Comparison of ENCODE assay signal across 8 mouse cellular contexts in genomic region chr9:102719936-102720566, GRCm38 (mm10). TPM values are rescaled to one million over a fixed set of nuclear protein-coding genes. Genes with fewer than 3 reads are reported as not detected.
DNase-seq lines count a peak whose midpoint lies in the region; ATAC-seq and TF ChIP-seq lines count a peak whose summit lies in the region.

No protein-coding gene starts in this region.

- H3K9me3 ChIP-seq in E14TG2a.4 (ENCODE audit: low read length): no peaks in the 10 kb centered on the region
- H3K9me3 ChIP-seq in hindbrain, embryonic 11.5 days (ENCODE audit: control insufficient read depth, low read length): no peaks in the 10 kb centered on the region
- no peaks in the 10 kb centered on the region for H3K9me3 ChIP-seq in liver, embryonic 13.5 days (replicated peaks)

- H3K36me3 ChIP-seq in E14TG2a.4 (ENCODE audit: insufficient read depth, low read length): peaks cover 52% of the 10 kb centered on the region
- H3K36me3 ChIP-seq in hindbrain, embryonic 11.5 days (ENCODE audit: control insufficient read depth, insufficient read depth, low read length): peaks cover 16% of the 10 kb centered on the region
- peaks cover 32% of the 10 kb centered on the region for H3K36me3 ChIP-seq in liver, embryonic 13.5 days

- DNase-seq in NIH3T3 (ENCODE audit: low read depth): peak; percentile 43
- DNase-seq in hindbrain, embryonic 11.5 days (ENCODE audit: low spot score): peak; percentile 21
- no peak for DNase-seq in liver, embryonic 13.5 days
- DNase-seq in embryo, embryonic 10.5 days (ENCODE audit: low spot score): no peak
- DNase-seq in T-cell, adult 2 months (ENCODE audit: low spot score): no peak
- DNase-seq in gastrocnemius, postnatal 36 days: no peak
- no peak for DNase-seq in frontal cortex, postnatal 10 days (ENCODE audit: low spot score in 2 of 2)

- H3K4me3 ChIP-seq in E14TG2a.4 (replicated peaks; ENCODE audit: low read length): peak overlapping the region; percentile 97
- peak overlapping the region; percentile 90 for H3K4me3 ChIP-seq in hindbrain, embryonic 11.5 days (ENCODE audit: low read depth, low read length)
- H3K4me3 ChIP-seq in liver, embryonic 13.5 days (replicated peaks): peak overlapping the region; percentile 63

- WGBS in hindbrain, embryonic 11.5 days: 67% methylated on average over 17 of the region's 17 CpGs
- 64% methylated on average over 17 of the region's 17 CpGs for WGBS in liver, embryonic 13.5 days (ENCODE audit: insufficient replicate concordance)

- intact Hi-C loops in gastrocnemius, postnatal 36 days (cut with DNase I): no loop called here

- H3K4me2 ChIP-seq in hindbrain, embryonic 11.5 days (replicated peaks; ENCODE audit: low read depth, low read length): peak overlapping the region; percentile 84
- H3K4me2 ChIP-seq in liver, embryonic 13.5 days: peak overlapping the region; percentile 67

- no peaks in the 10 kb centered on the region for H3K27me3 ChIP-seq in E14TG2a.4 (ENCODE audit: insufficient read depth, low read length)
- no peaks in the 10 kb centered on the region for H3K27me3 ChIP-seq in hindbrain, embryonic 11.5 days (ENCODE audit: control insufficient read depth, insufficient read depth, low read length)
- H3K27me3 ChIP-seq in liver, embryonic 13.5 days: peaks cover 59% of the 10 kb centered on the region

- ATAC-seq in hindbrain, embryonic 11.5 days (ENCODE audit: low FRiP score): no peak
- no peak for ATAC-seq in liver, embryonic 13.5 days (ENCODE audit: low read depth)

- H3K27ac ChIP-seq in hindbrain, embryonic 11.5 days (ENCODE audit: low read depth, low read length): peak overlapping the region; percentile 24; the same call in 1 of the 2 replicates
- peak overlapping the region; percentile 20; the same call in 1 of the 2 replicates for H3K27ac ChIP-seq in liver, embryonic 13.5 days

- H3K9ac ChIP-seq in hindbrain, embryonic 11.5 days (ENCODE audit: low read depth, low read length): peak overlapping the region; percentile 98
- peak overlapping the region; percentile 39; the same call in 1 of the 2 replicates for H3K9ac ChIP-seq in liver, embryonic 13.5 days

- TF ChIP-seq CTCF in E14TG2a.4 (conservative IDR thresholded peaks at IDR 0.05; ENCODE audit: low read length): no peak

- H3K4me1 ChIP-seq in E14TG2a.4 (replicated peaks; ENCODE audit: low read depth, low read length): peaks cover 85% of the 10 kb centered on the region
- H3K4me1 ChIP-seq in hindbrain, embryonic 11.5 days (replicated peaks; ENCODE audit: control insufficient read depth, insufficient read depth, low read length): peaks cover 36% of the 10 kb centered on the region
- H3K4me1 ChIP-seq in liver, embryonic 13.5 days (replicated peaks): peaks cover 33% of the 10 kb centered on the region

RNA-seq across cellular contexts. Expression of gene Amotl2, which starts 3.6 kb away (rescaled TPM):
- 39.7 and 47.8 TPM in 2 replicates for polyA plus RNA-seq in hindbrain, embryonic 11.5 days (2014; fragmentation: Nextera tagmentation; extraction: Ambion mirVana)
- polyA plus RNA-seq in liver, embryonic 13.5 days (2015; fragmentation: Nextera tagmentation; extraction: Ambion mirVana): 4.2 and 4.5 TPM in 2 replicates
- total RNA-seq in gastrocnemius, postnatal 36 days (2021): 10 to 100 TPM; 12.0 to 20.5 TPM

Comparison
In these comparisons a context has a peak if more than half of its experiments do, and no peak if none do; other contexts are left out.
1. DNase-seq: peak in NIH3T3 (single experiment) and hindbrain, embryonic 11.5 days (single experiment); none in liver, embryonic 13.5 days (single experiment), embryo, embryonic 10.5 days (single experiment), T-cell, adult 2 months (single experiment), gastrocnemius, postnatal 36 days (0 of 2) and frontal cortex, postnatal 10 days (0 of 2).
2. Peak in every context shown above with its lines, with median percentiles within 50 percentile points of each other: H3K4me3 ChIP-seq.